Mouse (Mus musculus) lung, adult 18-20 months (tissue): ENCODE results near the gene Racgap1.

ENCODE experiments used
- DNase-seq, 2 experiments: peaks; one replicate each; pipeline ENCODE4 v3.0.0; 2022; ENCODE audit warnings: mixed read lengths in 2 of 2

Racgap1 gene

DNA sequence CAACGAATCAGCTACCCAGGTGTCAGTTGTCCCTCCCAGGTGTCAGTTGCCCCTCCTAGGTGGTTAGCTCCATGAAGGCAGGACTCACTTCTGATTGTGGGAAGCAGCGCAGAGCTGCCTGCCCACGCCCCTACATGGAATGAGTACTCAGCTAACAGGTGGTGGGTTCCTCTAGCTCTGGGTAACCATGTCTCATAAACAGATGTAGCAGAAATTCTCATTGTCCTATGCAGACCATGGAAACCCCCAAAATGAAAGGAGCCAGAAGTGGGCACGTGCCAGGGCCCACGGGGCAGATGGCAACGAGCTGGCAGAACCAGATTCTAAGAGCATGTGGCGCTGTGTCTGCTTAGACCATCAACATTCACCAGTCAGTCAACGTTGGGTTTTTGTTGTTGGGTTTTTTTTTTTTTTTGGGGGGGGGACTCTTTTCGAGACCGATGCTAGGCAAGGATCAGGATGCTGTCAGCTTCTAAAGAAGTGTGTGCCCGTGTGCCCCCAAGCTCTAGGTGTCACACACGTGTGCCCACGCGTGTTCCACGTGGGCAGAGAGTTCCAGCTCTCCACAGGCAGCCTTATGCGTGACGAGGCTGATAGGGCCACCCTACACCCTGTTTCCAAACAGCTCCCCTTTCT is 12.6 kb upstream of the Racgap1 start:
- no peak for DNase-seq

DNA sequence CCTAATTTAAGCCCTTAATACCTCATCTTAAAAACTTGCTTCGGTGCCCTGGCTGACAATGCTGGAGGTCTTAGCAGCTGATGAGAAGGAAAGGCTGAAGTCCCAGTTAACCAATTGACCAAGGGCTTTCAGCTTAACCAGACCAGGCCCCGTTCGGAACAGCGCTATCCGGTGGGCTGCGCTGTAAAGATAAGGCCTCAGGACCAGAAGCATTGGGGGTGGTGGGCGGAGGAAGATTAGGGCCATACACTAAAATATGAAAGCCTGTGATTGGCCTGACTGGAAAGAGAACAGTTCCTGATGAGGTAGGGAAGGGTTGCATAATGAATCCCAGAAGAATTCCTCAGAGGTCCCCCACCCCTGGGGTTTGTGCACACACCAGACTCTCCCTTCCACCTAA is 10.9 kb upstream of the Racgap1 start:
- DNase-seq, result no peak

DNA sequence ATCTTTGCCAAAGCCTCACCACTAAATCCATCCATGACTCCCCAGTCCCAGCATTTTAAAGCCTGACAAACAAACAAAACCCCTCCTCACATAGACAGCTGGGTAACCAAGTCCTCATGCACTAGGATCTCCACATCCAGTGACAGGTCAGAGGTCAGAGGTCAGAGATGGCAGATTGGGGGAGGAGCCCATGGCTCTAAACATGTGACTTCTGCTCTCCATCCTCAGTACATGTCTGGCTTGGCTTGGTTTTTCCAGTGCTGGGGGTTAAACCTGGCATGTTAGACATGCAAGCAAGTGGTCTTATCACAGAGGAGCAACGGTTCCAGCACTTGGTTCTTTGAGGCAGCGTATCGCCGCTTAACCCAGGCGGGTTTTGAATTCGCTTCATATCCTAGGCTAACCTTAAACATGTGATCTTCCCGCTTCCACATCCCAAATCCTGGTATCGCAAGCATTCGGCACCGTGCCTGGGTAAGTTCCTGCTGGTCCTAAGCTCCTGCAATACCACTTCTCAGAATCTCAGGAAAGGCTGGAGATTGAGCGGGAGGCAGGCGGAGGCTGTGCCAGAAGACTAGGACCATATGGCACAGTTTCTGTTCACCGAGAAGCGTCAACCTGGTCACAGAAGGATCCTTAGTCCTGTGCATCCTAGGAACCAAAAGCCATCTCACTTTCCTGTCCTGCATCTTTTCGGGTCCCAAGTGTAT is 9.8 kb upstream of the Racgap1 start:
- no peak for DNase-seq

DNA sequence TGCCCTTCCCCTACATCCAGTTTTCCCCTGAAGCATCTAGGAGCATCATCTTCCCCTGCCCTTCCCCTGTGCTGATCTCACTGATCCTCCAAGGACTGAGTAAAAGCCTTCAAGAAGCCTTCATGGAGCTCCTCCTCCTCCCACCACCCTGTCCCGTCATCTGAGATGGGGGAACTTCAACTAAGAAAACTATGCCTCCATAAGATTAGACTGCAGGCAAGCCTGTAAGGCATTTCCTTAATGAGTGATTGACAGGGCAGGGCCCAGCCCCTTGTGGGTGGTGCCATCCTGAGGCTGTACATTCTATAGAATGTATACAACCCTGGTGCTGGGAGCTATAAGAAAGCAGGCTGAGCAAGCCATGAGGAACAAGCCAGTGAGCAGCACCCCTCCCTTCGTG is 7.0 kb upstream of the Racgap1 start:
- DNase-seq, result no peak

DNA sequence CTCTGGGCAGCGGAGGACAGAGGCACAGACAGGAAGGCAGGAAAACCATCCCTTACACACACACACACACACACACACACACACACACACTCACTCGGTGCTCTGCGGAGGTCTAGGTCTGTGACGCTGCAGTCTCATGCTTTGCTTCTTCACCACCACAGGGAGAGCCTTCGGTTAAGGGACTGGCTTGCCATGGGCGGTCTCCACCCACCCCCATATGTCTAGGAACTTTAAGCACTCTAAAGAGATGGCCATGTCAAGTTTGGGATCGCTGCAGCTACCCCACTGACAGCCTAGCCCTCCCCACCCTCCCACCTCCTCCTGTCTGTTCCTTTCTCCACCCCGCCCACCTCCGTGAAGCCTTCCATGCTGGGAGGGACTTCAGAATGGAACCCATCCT is 4.5 kb upstream of the Racgap1 start:
- DNase-seq, result no peak

GRCm38 (mm10) chr15:99653876-99654275 is 2.4 kb upstream of the Racgap1 start:
- no peak for DNase-seq

GRCm38 (mm10) chr15:99653291-99653690 is 1.8 kb upstream of the Racgap1 start:
- no peak for DNase-seq

GRCm38 (mm10) chr15:99651984-99652872 is 772 bp upstream of the Racgap1 start:
- no peak for DNase-seq

DNA sequence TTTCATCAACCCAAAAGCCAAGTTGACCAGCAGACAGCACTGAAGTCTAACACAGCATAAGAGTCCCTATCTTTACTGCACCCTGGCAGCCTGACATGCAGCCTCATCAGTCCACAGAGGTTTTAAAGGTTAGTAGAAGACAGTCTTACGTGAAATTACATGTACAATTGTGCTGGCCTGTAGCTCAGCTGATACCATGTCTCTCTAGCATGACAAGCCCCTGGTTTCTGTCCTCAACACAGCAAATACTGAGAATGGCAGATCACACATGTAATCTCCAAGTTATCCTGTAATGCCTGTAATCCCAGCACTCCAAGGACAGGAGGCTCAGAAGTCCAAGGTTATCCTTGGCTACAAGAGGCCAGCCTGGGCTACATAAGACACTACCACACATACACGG is 1.2 kb downstream of the Racgap1 start:
- no peak for DNase-seq

DNA sequence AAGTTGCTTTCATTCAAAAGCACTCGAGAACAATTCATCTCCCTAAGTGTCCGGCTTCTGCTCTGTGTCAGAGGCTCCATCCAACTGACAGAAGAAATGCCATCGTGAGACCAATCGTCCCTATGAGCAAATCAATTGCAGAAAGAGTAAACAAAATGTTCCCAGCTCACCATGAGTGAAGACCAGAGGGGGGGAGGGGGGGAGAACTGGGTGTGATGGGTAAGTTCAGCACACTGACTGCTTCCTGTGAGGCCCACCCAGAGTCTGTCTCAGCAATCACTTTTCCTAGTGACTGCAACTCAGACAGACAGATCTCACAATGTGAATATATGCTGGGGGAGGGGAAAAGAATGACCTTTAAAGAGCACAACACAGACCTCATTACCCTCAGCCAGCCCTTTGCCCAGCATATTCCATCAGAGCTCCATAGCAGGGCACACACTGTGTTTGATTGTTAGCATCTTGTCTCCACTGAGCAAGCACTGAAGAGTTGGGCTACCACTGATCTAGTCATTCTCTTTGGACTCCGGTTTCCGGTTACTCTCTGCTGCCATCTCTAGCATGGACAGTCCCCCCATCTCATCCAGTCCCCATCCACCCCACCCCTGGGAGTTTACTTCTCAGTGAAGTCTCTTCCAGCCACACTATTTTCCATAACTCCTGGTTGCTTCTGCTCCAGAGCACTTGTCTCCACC is 2.2 kb downstream of the Racgap1 start:
- DNase-seq, result no peak

DNA sequence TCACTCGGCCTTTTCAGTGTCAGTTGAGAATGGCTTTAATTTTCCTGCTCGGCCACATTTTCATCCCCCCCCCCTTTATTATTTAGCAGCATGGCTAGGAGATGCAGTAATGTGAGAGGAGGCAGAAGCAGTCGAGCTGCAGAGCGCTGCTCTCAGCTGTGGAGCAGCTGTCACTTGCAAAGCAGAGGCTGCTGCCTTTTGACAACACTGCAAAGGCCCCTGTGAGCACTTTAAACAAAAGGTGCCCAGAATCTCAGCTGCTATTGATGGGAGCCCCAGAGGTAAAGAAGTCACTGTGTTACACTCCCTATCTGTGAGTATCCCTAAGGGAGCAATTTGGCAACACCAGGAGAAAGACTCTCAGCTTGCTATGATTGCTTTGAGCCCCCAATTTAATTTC is 3.1 kb downstream of the Racgap1 start:
- DNase-seq, result no peak

GRCm38 (mm10) chr15:99644776-99645175 is 6.7 kb downstream of the Racgap1 start:
- no peak for DNase-seq

DNA sequence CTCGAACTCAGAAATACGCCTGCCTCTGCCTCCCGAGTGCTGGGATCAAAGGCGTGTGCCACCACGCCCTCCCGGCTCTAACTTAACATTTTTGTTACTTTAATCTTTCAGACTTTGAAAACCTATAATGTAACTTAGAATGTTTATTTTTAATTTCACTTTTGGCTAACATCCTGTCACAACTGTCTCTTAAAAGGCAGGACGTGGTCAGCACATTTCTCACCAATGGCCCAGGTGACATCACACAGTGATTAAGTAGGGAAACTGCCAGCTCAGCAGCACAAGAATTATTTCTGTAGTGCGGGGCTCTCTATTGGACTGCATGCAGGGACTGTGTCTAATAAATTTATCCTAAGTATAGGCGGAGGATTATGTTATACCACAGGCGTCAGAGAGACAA is 7.6 kb downstream of the Racgap1 start:
- no peak for DNase-seq

GRCm38 (mm10) chr15:99642622-99643021 is 8.8 kb downstream of the Racgap1 start:
- no peak for DNase-seq

- DNase-seq, result no peak
Observed at GRCm38 (mm10) chr15:99638124-99638485, 13.4 kb downstream of the Racgap1 start.

DNA sequence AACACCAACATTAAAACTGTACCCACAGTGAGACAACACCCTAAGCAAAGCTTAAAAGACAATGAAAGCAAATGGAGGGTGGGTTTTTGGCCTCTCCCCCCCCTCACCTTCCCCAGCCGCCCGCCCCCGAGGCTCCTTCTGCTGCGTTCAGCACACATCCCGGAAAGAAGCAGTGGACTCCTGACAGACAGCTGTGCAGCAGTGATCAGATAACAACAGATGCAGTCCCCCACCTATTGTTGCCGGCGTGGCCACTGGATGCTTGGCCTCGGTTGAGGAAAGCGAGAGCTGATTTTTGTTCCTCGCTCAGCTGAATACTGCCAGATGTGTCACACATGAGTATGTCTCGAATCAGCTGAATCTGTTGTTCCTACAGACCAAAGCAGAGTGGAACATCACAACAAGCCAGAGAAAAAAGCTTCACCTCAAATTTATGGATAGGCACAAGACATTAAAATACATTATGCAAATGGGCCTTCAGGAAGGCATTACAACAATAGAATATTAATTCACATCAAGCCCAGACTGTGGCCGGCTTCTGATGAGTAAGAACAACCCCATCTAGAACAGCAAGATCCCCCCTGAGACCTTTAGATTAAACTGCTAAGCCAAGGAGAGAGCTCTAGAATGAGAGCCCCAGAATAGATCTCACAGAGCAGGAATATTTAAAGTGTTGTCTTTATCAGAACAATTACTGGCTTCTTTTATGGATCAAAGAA is 13.9 kb downstream of the Racgap1 start:
- no peak for DNase-seq

DNA sequence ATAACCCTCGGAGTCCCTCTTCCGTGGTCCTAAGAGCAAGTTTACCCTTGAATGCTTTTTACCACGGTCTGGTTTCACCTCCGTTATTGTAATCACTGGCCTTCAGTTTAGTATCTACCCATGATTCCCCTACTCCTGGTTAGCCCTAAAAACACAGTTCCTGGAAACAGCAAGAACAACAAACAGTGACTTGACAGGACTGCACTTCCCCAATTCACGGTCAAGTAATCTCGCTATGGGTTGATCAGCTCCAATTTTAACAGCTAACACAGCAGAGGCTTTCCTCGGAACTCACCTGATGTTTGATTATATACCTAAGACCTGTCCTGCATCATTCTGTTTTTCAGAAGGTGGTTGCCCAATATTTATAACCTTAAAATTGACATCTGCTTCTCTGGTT is 16.8 kb downstream of the Racgap1 start:
- no peak for DNase-seq

- DNase-seq, result no peak
Observed at GRCm38 (mm10) chr15:99631618-99632017, 19.8 kb downstream of the Racgap1 start.

GRCm38 (mm10) chr15:99622063-99622462 is 29.4 kb downstream of the Racgap1 start:
- DNase-seq, result no peak

- no peak for DNase-seq
Observed at GRCm38 (mm10) chr15:99619821-99620220, 31.6 kb downstream of the Racgap1 start.

- no peak for DNase-seq
Observed at GRCm38 (mm10) chr15:99618595-99618994, 32.9 kb downstream of the Racgap1 start.

GRCm38 (mm10) chr15:99615246-99615645 is 36.2 kb downstream of the Racgap1 start:
- DNase-seq, result peak; percentile 55 to 59

DNA sequence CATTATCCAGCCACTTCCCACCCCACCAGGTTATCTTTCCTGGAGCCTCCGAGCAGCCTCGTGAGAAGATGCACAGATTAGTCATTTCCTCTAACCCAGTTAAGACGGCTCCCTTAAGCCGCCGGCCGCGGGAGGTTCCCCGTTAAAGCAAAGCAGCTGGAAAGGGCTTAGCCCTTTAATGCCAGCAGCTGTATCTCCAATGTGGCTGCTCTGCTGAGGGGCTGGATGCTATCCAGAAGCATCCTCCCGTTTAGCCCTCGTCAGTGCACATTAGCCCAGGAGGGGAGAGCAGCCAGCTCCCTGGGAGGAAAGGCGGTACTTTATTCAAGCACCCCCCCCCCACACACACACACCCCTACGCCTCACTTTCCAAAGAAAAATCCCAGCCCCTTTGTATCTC is 36.7 kb downstream of the Racgap1 start:
- DNase-seq, result no peak
